Comparison of ENCODE assay signal across 19 mouse cellular contexts in the genomic region with DNA sequence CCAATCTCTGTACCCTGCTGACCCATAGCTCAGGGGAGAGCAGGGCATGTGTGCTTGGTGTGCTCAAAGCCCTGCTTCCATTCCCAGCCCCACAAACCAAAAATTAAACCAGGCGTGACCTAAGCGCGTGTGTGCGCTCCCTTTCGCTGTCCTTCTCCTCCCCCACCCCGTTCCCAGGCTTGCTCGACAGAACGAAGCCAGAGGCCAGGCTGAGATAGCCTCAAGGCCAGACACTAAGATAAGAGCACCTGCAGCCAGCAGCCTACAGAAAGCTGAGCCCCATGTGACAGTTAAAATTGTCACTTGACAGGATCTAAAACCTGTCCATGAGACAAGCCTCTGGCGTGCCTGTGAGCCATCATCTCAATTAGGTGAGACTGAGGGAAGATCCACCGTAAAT. TPM values are rescaled to one million over a fixed set of nuclear protein-coding genes. Genes with fewer than 3 reads are reported as not detected.
DNase-seq lines count a peak whose midpoint lies in the region; ATAC-seq lines count a peak whose summit lies in the region.
"Had no signal": no experiment of that assay in that cellular context is flagged by ENCODE, and none has a peak within 500 bp of the region (broad histone marks: within the 10 kb centered on the region; RNA-seq: fewer than 3 reads in every experiment).

No protein-coding gene starts in this region.

- no peak overlapping the region for H3K9ac ChIP-seq in heart, embryonic 16.5 days (ENCODE audit: low read length)
- no peak overlapping the region for H3K9ac ChIP-seq in intestine, embryonic 16.5 days (ENCODE audit: low read depth, low read length)
- H3K9ac ChIP-seq in liver, embryonic 13.5 days, result no peak overlapping the region
- H3K9ac ChIP-seq: forebrain, embryonic 12.5 days; heart, embryonic 15.5 days; hindbrain, embryonic 12.5 days; neural tube, embryonic 15.5 days had no signal

- H3K27me3 ChIP-seq in heart, embryonic 16.5 days (ENCODE audit: control insufficient read depth, insufficient read depth, low read length), result no peaks in the 10 kb centered on the region
- H3K27me3 ChIP-seq in intestine, embryonic 16.5 days (replicated peaks; ENCODE audit: control insufficient read depth, insufficient read depth, low read length), result no peaks in the 10 kb centered on the region
- H3K27me3 ChIP-seq in liver, embryonic 13.5 days, result no peaks in the 10 kb centered on the region
- H3K27me3 ChIP-seq: forebrain, embryonic 12.5 days; heart, embryonic 15.5 days; hindbrain, embryonic 12.5 days; neural tube, embryonic 15.5 days had no signal

- H3K27ac ChIP-seq in heart, embryonic 16.5 days (ENCODE audit: low read length), result no peak overlapping the region
- H3K27ac ChIP-seq in intestine, embryonic 16.5 days (ENCODE audit: low read length), result 0 out of 2 replicates have a peak overlapping the region, but pooled peaks have one; percentile 30
- H3K27ac ChIP-seq in liver, embryonic 13.5 days, result no peak overlapping the region
- H3K27ac ChIP-seq: forebrain, embryonic 12.5 days; gastrocnemius, adult 2 months; heart, embryonic 15.5 days; hindbrain, embryonic 12.5 days; neural tube, embryonic 15.5 days had no signal

- ATAC-seq in heart, embryonic 16.5 days (replicated peaks; ENCODE audit: extremely low read depth, insufficient read depth, low FRiP score), result 0 out of 2 replicates have a peak, but pooled peaks have one; percentile 37
- peak; percentile 71 for ATAC-seq in intestine, embryonic 16.5 days
- ATAC-seq in liver, embryonic 13.5 days (ENCODE audit: low read depth), result peak; percentile 78
- ATAC-seq: midbrain, embryonic 16.5 days had no signal

- no peak for DNase-seq in heart, adult 18-20 months
- DNase-seq in liver, embryonic 13.5 days, result peak; percentile 41
- DNase-seq in yolk sac, embryonic 10.5 days (ENCODE audit: low spot score), result peak; percentile 74
- no peak for DNase-seq in spleen, postnatal 10 days (ENCODE audit: low spot score in 2 of 2)
- DNase-seq in layer of hippocampus, adult 9-10 months (ENCODE audit: low spot score), result no peak
- DNase-seq: cerebellum, adult 9-11 months; gastrocnemius, adult 2 months; heart, adult 11 months; kidney, adult 9 months; kidney, postnatal 4 days; lung, adult 2 months; right cerebral cortex, postnatal 14 days had no signal

- H3K36me3 ChIP-seq in heart, embryonic 16.5 days (ENCODE audit: control insufficient read depth, insufficient read depth), result no peaks in the 10 kb centered on the region
- H3K36me3 ChIP-seq in intestine, embryonic 16.5 days (ENCODE audit: control insufficient read depth, insufficient read depth, low read length), result no peaks in the 10 kb centered on the region
- no peaks in the 10 kb centered on the region; the same call in 1 of the 2 replicates for H3K36me3 ChIP-seq in liver, embryonic 13.5 days
- H3K36me3 ChIP-seq: forebrain, embryonic 12.5 days; heart, embryonic 15.5 days; hindbrain, embryonic 12.5 days; neural tube, embryonic 15.5 days had no signal

- no peak overlapping the region for H3K4me3 ChIP-seq in heart, embryonic 16.5 days (ENCODE audit: low read length)
- no peak overlapping the region for H3K4me3 ChIP-seq in intestine, embryonic 16.5 days (ENCODE audit: low read length)
- no peak overlapping the region for H3K4me3 ChIP-seq in liver, embryonic 13.5 days (replicated peaks)
- H3K4me3 ChIP-seq: forebrain, embryonic 12.5 days; gastrocnemius, adult 2 months; heart, embryonic 15.5 days; hindbrain, embryonic 12.5 days; neural tube, embryonic 15.5 days had no signal

- no peaks in the 10 kb centered on the region; the same call in 1 of the 2 replicates for H3K4me1 ChIP-seq in heart, embryonic 16.5 days (ENCODE audit: control insufficient read depth, insufficient read depth, low read length)
- peaks cover 24% of the 10 kb centered on the region for H3K4me1 ChIP-seq in intestine, embryonic 16.5 days (ENCODE audit: control insufficient read depth, insufficient read depth, low read length)
- H3K4me1 ChIP-seq in liver, embryonic 13.5 days (replicated peaks), result peaks cover 45% of the 10 kb centered on the region

- peaks cover under 1% of the 10 kb centered on the region; the same call in 1 of the 2 replicates for H3K9me3 ChIP-seq in heart, embryonic 16.5 days (replicated peaks; ENCODE audit: control insufficient read depth, low read length)
- no peaks in the 10 kb centered on the region for H3K9me3 ChIP-seq in intestine, embryonic 16.5 days (ENCODE audit: control insufficient read depth, low read length)
- peaks cover 3% of the 10 kb centered on the region; the same call in 1 of the 2 replicates for H3K9me3 ChIP-seq in liver, embryonic 13.5 days (replicated peaks)
- H3K9me3 ChIP-seq: forebrain, embryonic 12.5 days; heart, embryonic 15.5 days; neural tube, embryonic 15.5 days had no signal

- WGBS in heart, embryonic 16.5 days, result 40% methylated on average over 10 of the region's 10 CpGs
- 51% methylated on average over 10 of the region's 10 CpGs for WGBS in intestine, embryonic 16.5 days
- 21% methylated on average over 10 of the region's 10 CpGs for WGBS in liver, embryonic 13.5 days (ENCODE audit: insufficient replicate concordance)

- no peak overlapping the region for H3K4me2 ChIP-seq in heart, embryonic 16.5 days (ENCODE audit: low read depth, low read length)
- H3K4me2 ChIP-seq in intestine, embryonic 16.5 days (ENCODE audit: low read depth, low read length), result no peak overlapping the region
- peak overlapping the region; percentile 32; the same call in 1 of the 2 replicates for H3K4me2 ChIP-seq in liver, embryonic 13.5 days
- H3K4me2 ChIP-seq: forebrain, embryonic 12.5 days; heart, embryonic 15.5 days; hindbrain, embryonic 12.5 days; neural tube, embryonic 15.5 days had no signal

RNA-seq across cellular contexts. Expression of a gene that starts 23.5 kb away (rescaled TPM):
- 0.84 and 0.99 TPM in 2 replicates for polyA plus RNA-seq in heart, embryonic 16.5 days (2015; fragmentation: Nextera tagmentation; extraction: Ambion mirVana)
- under 1 TPM; 0.35 to 0.67 TPM for total RNA-seq in heart, adult 18-20 months (2021)
- polyA plus RNA-seq in intestine, embryonic 16.5 days (2015; fragmentation: Nextera tagmentation; extraction: Ambion mirVana), result 2.7 and 3.1 TPM in 2 replicates
- 1.6 TPM in 2 replicates for polyA plus RNA-seq in liver, embryonic 13.5 days (2015; fragmentation: Nextera tagmentation; extraction: Ambion mirVana)

RNA-seq across cellular contexts. Expression of a gene that starts 46.9 kb away (rescaled TPM):
- polyA plus RNA-seq in heart, embryonic 16.5 days (2015; fragmentation: Nextera tagmentation; extraction: Ambion mirVana), result 5.4 and 6.7 TPM in 2 replicates
- 1 to 10 TPM; 1.7 to 2.6 TPM for total RNA-seq in heart, adult 18-20 months (2021)
- 7.8 and 13.9 TPM in 2 replicates for polyA plus RNA-seq in intestine, embryonic 16.5 days (2015; fragmentation: Nextera tagmentation; extraction: Ambion mirVana)
- 2.2 and 2.9 TPM in 2 replicates for polyA plus RNA-seq in liver, embryonic 13.5 days (2015; fragmentation: Nextera tagmentation; extraction: Ambion mirVana)

Comparison
In these comparisons a context has a peak if more than half of its experiments do, and no peak if none do; other contexts are left out.
1. DNase-seq: peak in liver, embryonic 13.5 days (single experiment) and yolk sac, embryonic 10.5 days (single experiment); none in heart, adult 18-20 months (0 of 2), spleen, postnatal 10 days (0 of 2) and layer of hippocampus, adult 9-10 months (single experiment).
2. Peak in every context shown above with its lines, with median percentiles within 50 percentile points of each other: ATAC-seq.